Mouse (Mus musculus): ENCODE data around the gene Rab5b. TPM values are rescaled to one million over a fixed set of nuclear protein-coding genes. Genes with fewer than 3 reads are reported as not detected.
A peak's percentile ranks its signal among the peaks of the same experiment; 100 is the strongest.
"Not testable (repeated sequence)": the region's sequence is repeated elsewhere in the genome, so short reads cannot be mapped to it uniquely, and the experiment has no call there.

The Rab5b gene
- polyA plus RNA-seq, 1 experiment from 2014 or later: 72.9 TPM

DNA sequence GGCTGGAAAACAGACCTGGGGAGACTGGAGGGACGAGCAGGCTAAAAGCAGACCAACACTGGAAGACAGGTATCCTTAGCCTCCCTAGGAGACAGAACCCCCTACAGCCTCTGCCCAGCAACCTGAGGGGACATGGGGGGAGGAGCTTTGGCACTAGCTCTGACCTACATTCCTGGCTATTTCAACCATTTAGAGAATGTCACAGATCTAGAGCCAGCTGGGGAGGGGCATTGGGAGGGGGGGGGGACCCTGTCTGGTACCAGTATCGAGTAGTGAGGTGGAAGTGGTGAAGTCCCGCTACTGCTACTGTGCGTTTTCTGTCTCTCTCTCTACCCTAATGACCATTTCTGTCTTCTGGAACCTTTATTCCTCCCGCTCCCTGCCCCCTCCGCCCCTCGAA, 54.2 kb downstream of the Rab5b start:
- Histone ChIP-seq H3K27me3 (replicated peaks) (peaks cover 12% of the 10 kb centered on the region; the same call in 1 of the 2 replicates), H3K9ac (no peak overlapping the region), H3K4me2 (peak overlapping the region; percentile 14; the same call in 1 of the 2 replicates), H3K27ac (ENCODE audit: poor library complexity, severe bottlenecking) (no peak overlapping the region), H3K9me3 (replicated peaks) (no peaks in the 10 kb centered on the region), H3K4me3 (no peak overlapping the region), H3K36me3 (0 out of 2 replicates have a peak, but pooled peaks cover 3% of the 10 kb centered on the region), H3K4me1 (replicated peaks) (peaks cover 39% of the 10 kb centered on the region)
- ATAC-seq (ENCODE audit: insufficient number of reproducible peaks, low FRiP score): no peak
- 48% methylated on average over 7 of the region's 7 CpGs for WGBS

GRCm38 (mm10) chr10:128640891-128641290, 55.2 kb downstream of the Rab5b start:
- H3K27me3 ChIP-seq (replicated peaks): peaks cover 12% of the 10 kb centered on the region; the same call in 1 of the 2 replicates
- no peak overlapping the region for H3K27ac ChIP-seq (ENCODE audit: poor library complexity, severe bottlenecking)
- H3K4me1 ChIP-seq (replicated peaks): peaks cover 34% of the 10 kb centered on the region
- WGBS: 86% methylated on average over 15 of the region's 15 CpGs
- H3K4me2 ChIP-seq: no peak overlapping the region
- no peaks in the 10 kb centered on the region for H3K9me3 ChIP-seq (replicated peaks)
- no peak for ATAC-seq (ENCODE audit: insufficient number of reproducible peaks, low FRiP score)
- no peak overlapping the region for H3K4me3 ChIP-seq
- H3K36me3 ChIP-seq: 0 out of 2 replicates have a peak, but pooled peaks cover 3% of the 10 kb centered on the region
- H3K9ac ChIP-seq: no peak overlapping the region

DNA sequence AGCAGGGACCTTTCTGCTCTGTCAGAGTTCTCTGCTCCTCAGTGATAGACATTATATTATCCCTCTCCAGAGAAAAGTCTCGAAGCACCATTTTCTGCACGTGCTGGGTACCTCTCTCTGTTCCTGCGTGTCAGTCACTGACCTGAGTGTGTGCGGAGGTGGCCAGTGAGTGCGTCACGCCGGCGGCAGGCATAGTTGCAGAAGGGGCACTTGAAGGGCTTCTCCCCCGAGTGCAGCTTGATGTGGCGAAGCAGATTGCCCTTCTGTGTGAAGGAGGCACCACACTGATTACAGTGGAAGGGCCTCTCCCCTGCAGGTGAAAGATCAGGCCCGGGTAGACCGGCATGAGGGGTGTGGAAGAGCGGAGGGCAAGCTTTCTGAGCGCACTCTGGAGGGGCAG, 56.1 kb downstream of the Rab5b start:
- H3K9me3 ChIP-seq (replicated peaks): no peaks in the 10 kb centered on the region
- peaks cover 9% of the 10 kb centered on the region; the same call in 1 of the 2 replicates for H3K27me3 ChIP-seq (replicated peaks)
- H3K27ac ChIP-seq (ENCODE audit: poor library complexity, severe bottlenecking): no peak overlapping the region
- 69% methylated on average over 14 of the region's 14 CpGs for WGBS
- peaks cover 28% of the 10 kb centered on the region for H3K4me1 ChIP-seq (replicated peaks)
- H3K9ac ChIP-seq: no peak overlapping the region
- H3K4me2 ChIP-seq: no peak overlapping the region
- H3K4me3 ChIP-seq: no peak overlapping the region
- H3K36me3 ChIP-seq: peaks cover 6% of the 10 kb centered on the region; the same call in 1 of the 2 replicates
- ATAC-seq (ENCODE audit: insufficient number of reproducible peaks, low FRiP score): no peak

DNA sequence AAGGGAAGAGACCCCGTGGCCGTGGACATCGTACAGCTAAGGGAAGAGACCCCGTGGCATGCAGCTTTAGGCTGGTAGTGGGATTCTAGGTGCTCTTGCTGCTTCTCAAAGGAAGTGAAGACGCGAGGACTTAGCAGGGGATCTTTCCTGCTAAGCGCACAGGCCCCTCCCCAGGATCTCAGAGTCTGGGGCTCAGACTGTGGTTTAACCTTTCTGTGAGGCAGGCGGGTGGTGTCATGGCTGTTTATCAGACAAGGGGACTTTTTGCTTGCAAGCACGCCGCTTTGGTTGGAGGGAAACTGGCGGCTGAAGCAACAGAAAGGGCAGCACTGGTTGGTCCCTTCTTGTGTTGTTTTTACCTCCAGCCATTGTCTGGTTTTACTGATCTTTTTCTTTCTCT, 59.1 kb downstream of the Rab5b start:
- Histone ChIP-seq H3K4me1 (replicated peaks) (peaks cover 19% of the 10 kb centered on the region), H3K9me3 (replicated peaks) (no peaks in the 10 kb centered on the region), H3K4me2 (peak overlapping the region; percentile 57), H3K4me3 (peak overlapping the region; percentile 14; the same call in 1 of the 2 replicates), H3K27ac (ENCODE audit: poor library complexity, severe bottlenecking) (no peak overlapping the region), H3K9ac (peak overlapping the region; percentile 24), H3K27me3 (replicated peaks) (peaks cover 8% of the 10 kb centered on the region; the same call in 1 of the 2 replicates), H3K36me3 (peaks cover 11% of the 10 kb centered on the region; the same call in 1 of the 2 replicates)
- ATAC-seq (ENCODE audit: insufficient number of reproducible peaks, low FRiP score): no peak
- 13% methylated on average over 11 of the region's 11 CpGs for WGBS

- Histone ChIP-seq H3K27me3 (replicated peaks) (peaks cover 8% of the 10 kb centered on the region; the same call in 1 of the 2 replicates), H3K9ac (no peak overlapping the region), H3K9me3 (replicated peaks) (no peaks in the 10 kb centered on the region), H3K4me3 (no peak overlapping the region), H3K27ac (ENCODE audit: poor library complexity, severe bottlenecking) (no peak overlapping the region), H3K36me3 (peaks cover 11% of the 10 kb centered on the region; the same call in 1 of the 2 replicates), H3K4me2 (peak overlapping the region; percentile 57; the same call in 1 of the 2 replicates), H3K4me1 (replicated peaks) (peaks cover 14% of the 10 kb centered on the region)
- WGBS: 38% methylated on average over 6 of the region's 6 CpGs
- ATAC-seq (ENCODE audit: insufficient number of reproducible peaks, low FRiP score): no peak
Measured at GRCm38 (mm10) chr10:128636561-128636960, 59.5 kb downstream of the Rab5b start.

- peaks cover 9% of the 10 kb centered on the region; the same call in 1 of the 2 replicates for H3K36me3 ChIP-seq
- H3K4me2 ChIP-seq: no peak overlapping the region
- H3K9ac ChIP-seq: no peak overlapping the region
- ATAC-seq (ENCODE audit: insufficient number of reproducible peaks, low FRiP score): no peak
- H3K27ac ChIP-seq (ENCODE audit: poor library complexity, severe bottlenecking): no peak overlapping the region
- peaks cover 14% of the 10 kb centered on the region for H3K4me1 ChIP-seq (replicated peaks)
- H3K27me3 ChIP-seq (replicated peaks): peaks cover 8% of the 10 kb centered on the region; the same call in 1 of the 2 replicates
- H3K9me3 ChIP-seq (replicated peaks): no peaks in the 10 kb centered on the region
- WGBS: 89% methylated on average over 13 of the region's 13 CpGs
- no peak overlapping the region for H3K4me3 ChIP-seq
Measured at GRCm38 (mm10) chr10:128635697-128636096, 60.4 kb downstream of the Rab5b start.

DNA sequence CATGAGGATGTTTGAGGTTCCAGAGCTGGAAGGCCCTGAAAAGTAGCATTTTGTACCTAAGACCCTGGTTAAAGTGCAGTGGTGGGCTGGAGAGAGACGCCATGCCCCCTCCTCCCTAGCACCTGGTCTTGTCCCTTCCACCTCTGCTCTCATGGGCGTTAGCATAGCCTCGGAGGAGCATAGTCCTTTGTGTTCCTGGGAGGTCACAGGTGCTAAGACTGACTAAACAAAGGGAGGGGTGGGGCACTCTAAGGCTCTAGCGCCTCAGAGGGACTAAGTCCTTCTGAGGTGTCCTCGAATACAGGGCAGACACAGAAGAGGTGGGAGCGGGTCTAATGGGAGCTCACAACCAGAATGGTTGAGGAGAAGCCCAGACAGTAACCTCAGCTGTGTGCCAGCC, 64.5 kb downstream of the Rab5b start:
- no peak overlapping the region for H3K27ac ChIP-seq (ENCODE audit: poor library complexity, severe bottlenecking)
- H3K9me3 ChIP-seq (replicated peaks): no peaks in the 10 kb centered on the region
- H3K4me2 ChIP-seq: no peak overlapping the region
- H3K36me3 ChIP-seq: peaks cover 9% of the 10 kb centered on the region; the same call in 1 of the 2 replicates
- no peak for ATAC-seq (ENCODE audit: insufficient number of reproducible peaks, low FRiP score)
- no peak overlapping the region for H3K4me3 ChIP-seq
- no peak overlapping the region for H3K9ac ChIP-seq
- peaks cover under 1% of the 10 kb centered on the region; the same call in 1 of the 2 replicates for H3K4me1 ChIP-seq (replicated peaks)
- peaks cover 8% of the 10 kb centered on the region; the same call in 1 of the 2 replicates for H3K27me3 ChIP-seq (replicated peaks)
- 28% methylated on average over 6 of the region's 6 CpGs for WGBS

- not testable (repeated sequence) for ATAC-seq (ENCODE audit: insufficient number of reproducible peaks, low FRiP score); H3K27me3 ChIP-seq (replicated peaks); H3K9me3 ChIP-seq (replicated peaks); H3K9ac ChIP-seq; H3K4me1 ChIP-seq (replicated peaks); H3K4me2 ChIP-seq; H3K27ac ChIP-seq (ENCODE audit: poor library complexity, severe bottlenecking); H3K4me3 ChIP-seq
- WGBS: 71% methylated on average over 5 of the region's 5 CpGs
- peaks cover 10% of the 10 kb centered on the region; the same call in 1 of the 2 replicates for H3K36me3 ChIP-seq
Measured at GRCm38 (mm10) chr10:128630306-128630705, 65.8 kb downstream of the Rab5b start.

- H3K4me2 ChIP-seq: no peak overlapping the region
- 75% methylated on average over 2 of the region's 2 CpGs for WGBS
- H3K27ac ChIP-seq (ENCODE audit: poor library complexity, severe bottlenecking): no peak overlapping the region
- H3K4me1 ChIP-seq (replicated peaks): peaks cover 8% of the 10 kb centered on the region
- H3K27me3 ChIP-seq (replicated peaks): peaks cover 8% of the 10 kb centered on the region; the same call in 1 of the 2 replicates
- H3K4me3 ChIP-seq: no peak overlapping the region
- no peak for ATAC-seq (ENCODE audit: insufficient number of reproducible peaks, low FRiP score)
- no peak overlapping the region for H3K9ac ChIP-seq
- no peaks in the 10 kb centered on the region for H3K9me3 ChIP-seq (replicated peaks)
- H3K36me3 ChIP-seq: peaks cover 14% of the 10 kb centered on the region
Measured at GRCm38 (mm10) chr10:128629746-128630145, 66.3 kb downstream of the Rab5b start.

- Histone ChIP-seq H3K9me3 (replicated peaks) (no peaks in the 10 kb centered on the region), H3K4me1 (replicated peaks) (peaks cover 8% of the 10 kb centered on the region), H3K27ac (ENCODE audit: poor library complexity, severe bottlenecking) (no peak overlapping the region), H3K36me3 (peaks cover 28% of the 10 kb centered on the region), H3K4me3 (no peak overlapping the region), H3K27me3 (replicated peaks) (no peaks in the 10 kb centered on the region), H3K9ac (no peak overlapping the region), H3K4me2 (no peak overlapping the region)
- ATAC-seq (ENCODE audit: insufficient number of reproducible peaks, low FRiP score): no peak
- WGBS: 76% methylated on average over 10 of the region's 10 CpGs
Measured at GRCm38 (mm10) chr10:128627398-128628317, 68.4 kb downstream of the Rab5b start.

All from heart, embryonic 12.5 days (tissue).